Mouse (Mus musculus) kidney, postnatal 4 days (tissue): ENCODE results near the gene Osbpl10.
"Not testable (repeated sequence)": the region's sequence is repeated elsewhere in the genome, so short reads cannot be mapped to it uniquely, and the experiment has no call there.

Source experiments
- DNase-seq, 2 experiments: peaks; one replicate each; pipeline ENCODE4 v3.0.0; 2021; ENCODE audit warnings: mixed read lengths in 2 of 2

The Osbpl10 gene

DNA sequence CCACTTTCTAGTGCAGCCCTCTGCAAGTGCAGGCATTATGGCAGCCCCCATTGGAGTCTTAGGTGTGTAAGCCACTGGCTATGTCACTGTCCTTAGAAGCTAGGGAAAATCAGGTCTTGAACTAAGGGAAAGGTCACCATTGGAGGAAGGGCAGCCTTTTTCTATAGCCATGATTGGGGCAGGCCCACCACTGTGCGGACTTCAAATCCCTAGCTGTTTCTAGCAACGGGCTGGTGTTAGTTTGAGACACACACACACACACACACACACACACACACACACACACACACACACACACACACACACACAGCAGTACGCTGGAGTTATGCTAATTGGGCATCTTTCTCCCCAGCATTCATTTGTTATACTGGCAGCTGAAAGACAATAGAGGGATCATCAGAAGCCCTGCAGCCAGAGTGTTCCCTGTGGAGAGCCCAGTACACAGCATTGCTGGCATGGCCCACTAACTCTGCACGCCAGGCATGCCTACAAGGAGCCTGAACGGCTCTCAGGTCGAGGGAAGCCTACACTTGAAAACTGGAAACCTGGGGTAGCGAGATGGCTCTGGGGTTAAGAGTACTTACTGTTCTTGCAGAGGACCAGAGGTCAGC, 246.5 kb downstream of the Osbpl10 start:
- no peak for DNase-seq

GRCm38 (mm10) chr9:115229145-115229544, 250.8 kb downstream of the Osbpl10 start:
- DNase-seq, result no peak

GRCm38 (mm10) chr9:115229676-115230075, 251.3 kb downstream of the Osbpl10 start:
- no peak for DNase-seq

DNA sequence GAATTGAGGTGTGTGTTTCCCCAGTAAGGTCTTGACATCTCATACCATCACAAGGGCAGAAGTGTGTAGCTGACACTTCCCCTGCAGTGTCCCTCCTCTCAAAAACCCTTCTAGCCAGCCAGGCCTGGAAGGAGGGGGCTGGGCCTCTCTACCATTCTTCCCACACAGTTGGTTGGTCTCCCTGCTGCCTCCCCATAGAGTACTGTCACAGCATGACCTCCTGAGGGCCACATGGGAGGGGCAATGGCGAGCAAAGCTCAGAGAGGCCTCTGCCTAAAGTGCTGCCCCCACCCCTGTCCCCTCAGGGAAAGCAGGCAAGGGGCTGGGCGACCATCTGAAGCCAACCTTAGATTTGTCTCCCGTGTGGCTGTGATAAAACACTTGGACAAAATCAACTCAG, 251.8 kb downstream of the Osbpl10 start:
- DNase-seq, result no peak

DNA sequence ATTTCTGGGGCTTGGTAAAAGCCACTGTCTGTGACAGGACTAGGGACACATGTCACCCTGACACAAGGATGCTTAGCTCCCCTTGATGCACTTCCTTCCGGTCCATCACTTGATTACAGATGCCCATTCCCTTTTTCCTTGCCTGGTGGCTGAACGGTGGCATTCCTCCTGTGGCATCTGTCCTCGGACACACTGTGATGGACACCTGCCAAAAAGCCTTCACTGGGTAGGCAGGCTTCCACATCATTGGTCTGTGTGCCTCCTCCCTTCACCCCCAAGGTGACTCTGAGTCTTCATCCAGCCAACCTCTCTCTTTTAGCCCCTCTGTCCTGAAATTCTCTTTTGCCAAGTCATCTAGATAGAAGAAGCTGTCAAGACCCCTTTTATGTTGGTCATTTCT, 253.1 kb downstream of the Osbpl10 start:
- DNase-seq, result no peak

- DNase-seq, result no peak
Measured at GRCm38 (mm10) chr9:115233721-115234120, 255.4 kb downstream of the Osbpl10 start.

- no peak for DNase-seq
Measured at GRCm38 (mm10) chr9:115234561-115234960, 256.2 kb downstream of the Osbpl10 start.

- peak in 1 of 2 experiments; percentile 40 for DNase-seq
Measured at GRCm38 (mm10) chr9:115236352-115236841, 258.0 kb downstream of the Osbpl10 start.

GRCm38 (mm10) chr9:115237943-115238342, 259.6 kb downstream of the Osbpl10 start:
- DNase-seq, result no peak

DNA sequence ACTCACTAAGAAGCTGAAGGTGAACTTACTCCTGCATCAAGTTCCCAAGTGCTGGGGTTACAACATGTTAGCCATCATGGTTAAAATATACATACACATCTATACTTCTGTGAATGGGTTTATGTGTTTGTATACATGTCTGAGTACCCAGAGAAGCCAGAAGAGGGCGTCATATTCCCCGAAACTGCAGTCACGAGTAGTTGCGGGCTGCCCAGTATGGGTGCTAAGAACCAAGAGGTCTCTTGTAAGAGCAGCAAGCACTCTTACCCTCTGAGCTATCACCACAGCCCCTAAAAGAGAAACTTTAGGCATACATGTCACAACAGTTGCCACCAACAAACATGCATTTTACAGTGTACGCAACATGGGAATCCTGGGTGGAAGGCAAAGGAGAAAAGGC, 261.5 kb downstream of the Osbpl10 start:
- no peak for DNase-seq

DNA sequence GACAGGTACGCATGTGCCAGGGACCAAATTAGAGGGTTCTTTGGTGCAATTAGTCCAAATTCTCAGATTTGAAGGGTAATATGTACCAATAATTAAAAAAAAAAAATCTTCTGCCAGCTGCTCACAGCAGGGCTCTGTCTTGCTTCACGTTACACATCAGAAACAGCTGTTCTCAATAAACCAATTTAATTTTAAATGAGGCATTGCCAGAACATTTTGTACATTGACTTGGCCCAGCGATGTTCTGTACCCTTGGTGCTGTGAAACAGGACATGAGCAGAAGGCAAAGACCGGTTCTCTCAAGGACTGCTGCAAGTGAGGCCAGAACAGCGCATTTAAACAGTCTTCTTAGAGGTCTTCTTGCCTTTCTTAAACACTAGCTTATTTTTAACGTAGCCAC, 265.3 kb downstream of the Osbpl10 start:
- no peak for DNase-seq

DNA sequence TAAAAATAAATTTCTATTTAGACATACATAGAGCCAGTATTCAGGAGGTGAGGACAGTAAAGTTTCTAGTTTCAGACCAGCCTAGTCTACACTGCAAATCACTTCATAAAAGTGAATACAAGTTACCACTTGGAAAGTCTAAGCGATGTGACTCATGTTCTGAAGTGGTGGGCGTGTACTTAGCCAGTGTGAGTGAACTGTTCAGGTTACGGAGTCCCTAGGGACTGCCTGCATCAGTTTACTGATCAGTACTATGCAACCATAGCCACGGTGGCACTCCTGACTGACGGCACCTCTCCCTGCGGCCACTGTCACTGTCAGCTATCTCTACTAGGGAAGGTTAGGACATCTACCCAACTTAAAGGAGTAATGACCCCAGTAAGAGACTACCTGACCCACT, 266.7 kb downstream of the Osbpl10 start:
- DNase-seq, result no peak

- no peak for DNase-seq
Measured at GRCm38 (mm10) chr9:115249145-115249544, 270.8 kb downstream of the Osbpl10 start.

DNA sequence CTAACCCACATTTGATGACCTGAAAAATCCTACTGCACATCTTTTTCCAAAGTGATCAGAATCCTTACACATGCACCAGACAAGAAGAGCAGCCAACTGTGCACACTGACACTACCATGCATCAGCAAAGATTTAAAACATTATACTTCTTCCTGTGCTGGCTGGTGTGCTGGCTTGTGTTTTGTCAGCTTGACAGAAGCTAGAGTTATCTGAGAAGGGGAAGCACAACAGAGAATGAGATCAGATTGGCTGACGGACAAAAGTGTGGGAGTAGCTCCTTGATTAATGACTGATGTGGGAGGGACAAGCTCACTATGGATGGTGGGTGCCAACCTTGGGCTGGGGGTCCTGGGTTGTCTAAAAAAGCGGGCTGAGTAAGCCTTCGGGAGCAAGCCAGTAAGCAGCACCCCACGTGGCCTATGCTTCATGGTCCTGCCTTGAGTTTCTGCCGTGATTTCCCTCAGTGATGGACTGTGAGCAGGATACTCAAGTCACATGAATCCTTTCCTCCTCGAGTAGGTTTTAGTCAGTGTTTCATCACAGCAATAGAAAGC, 279.4 kb downstream of the Osbpl10 start:
- DNase-seq, result peak; percentile 12 to 25

DNA sequence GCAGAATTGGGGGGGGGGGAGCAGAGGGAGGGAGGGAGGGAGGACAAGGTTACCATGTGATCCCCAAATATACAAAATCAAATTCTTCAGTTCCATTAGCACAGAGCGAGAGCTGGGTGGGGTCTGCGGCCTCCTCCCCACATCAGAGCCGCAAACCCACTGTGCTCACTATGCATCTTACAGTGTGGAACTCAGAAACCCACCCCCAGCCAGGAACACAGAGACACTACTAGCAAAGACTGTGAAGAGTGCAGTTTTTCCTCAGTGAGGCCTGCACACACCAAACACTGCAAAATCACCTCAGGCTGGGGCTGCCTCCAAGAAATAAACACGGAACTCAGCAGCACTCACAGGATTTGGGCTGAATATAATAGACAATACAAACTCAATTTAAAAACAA, 281.5 kb downstream of the Osbpl10 start:
- DNase-seq, result no peak

DNA sequence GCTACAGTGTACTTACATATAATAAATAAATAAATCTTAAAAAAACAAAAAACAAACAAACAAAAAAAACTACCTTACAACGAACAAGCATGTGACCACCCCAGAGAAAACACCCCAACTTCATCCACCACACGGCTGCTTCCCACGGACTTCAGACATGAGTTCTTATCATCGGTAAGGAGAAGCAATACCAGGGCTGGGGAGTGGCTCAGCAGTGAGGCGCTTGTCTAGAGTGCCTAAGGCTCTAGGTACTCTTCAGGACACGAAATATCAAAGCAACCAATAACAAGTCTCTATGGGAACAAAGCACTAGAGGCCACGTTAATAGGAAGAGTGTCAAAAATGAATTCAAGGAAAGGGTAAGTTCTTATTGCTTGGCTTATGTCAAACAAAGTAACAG, 282.1 kb downstream of the Osbpl10 start:
- no peak for DNase-seq

DNA sequence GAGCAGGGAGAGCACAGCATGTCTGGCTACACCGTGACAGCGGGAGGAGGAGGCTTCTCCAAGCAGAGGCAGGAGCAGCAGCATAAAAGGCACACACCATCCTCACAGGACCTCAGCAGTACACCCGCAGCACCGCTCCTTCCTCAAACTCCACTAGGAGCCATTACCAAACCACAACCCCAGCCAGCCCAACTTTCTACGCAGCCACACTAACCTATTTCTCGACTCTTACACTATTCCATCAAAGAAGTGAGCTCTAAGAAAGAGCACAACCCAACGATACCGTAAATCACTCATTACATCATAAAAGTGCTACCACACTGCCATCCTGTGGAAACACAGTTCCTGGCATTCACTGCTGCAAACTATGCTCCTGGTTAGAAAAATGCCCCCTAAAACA, 283.1 kb downstream of the Osbpl10 start:
- DNase-seq, result peak; percentile 17 to 40

DNA sequence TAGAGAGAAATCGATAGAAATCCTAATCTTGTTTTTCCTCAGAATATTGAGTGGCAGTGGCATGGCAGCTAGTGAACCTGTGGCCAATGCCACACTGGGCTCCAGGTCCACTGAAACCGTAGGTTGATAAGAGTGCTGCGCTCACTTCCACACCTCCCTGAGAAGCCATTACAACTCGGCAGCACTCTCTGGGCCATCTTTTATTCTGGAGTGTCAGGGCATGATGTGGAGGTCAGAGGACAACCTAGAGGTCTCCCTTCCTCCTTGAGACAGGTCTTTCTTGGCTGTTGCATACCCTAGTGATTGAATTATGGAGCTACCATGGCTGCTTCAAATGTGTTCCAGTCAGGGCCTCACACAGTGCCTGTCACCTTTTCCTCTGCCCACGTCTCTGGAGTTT, 283.5 kb downstream of the Osbpl10 start:
- no peak for DNase-seq

GRCm38 (mm10) chr9:115271556-115271955, 293.2 kb downstream of the Osbpl10 start:
- no peak for DNase-seq

DNA sequence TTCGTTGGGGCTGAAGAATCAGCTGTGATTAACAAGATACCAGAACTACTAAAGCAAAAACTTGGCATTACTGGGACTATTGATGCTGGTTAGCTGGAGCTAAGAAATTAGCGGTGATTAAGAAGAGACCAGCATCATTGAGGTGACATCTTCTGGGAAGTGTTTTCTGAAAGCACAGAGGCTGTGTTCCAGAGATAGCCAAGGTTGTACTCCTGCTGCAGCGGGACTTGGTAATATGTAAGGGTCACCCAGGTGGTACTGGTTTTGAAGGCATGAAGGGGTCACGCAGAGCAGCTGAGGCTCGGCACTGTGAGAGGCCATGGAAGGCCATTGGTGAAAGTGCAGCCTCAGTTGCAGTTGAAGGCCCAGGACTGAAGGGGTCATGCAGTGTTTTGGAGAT, 294.1 kb downstream of the Osbpl10 start:
- not testable (repeated sequence) for DNase-seq

GRCm38 (mm10) chr9:115273095-115273649, 294.8 kb downstream of the Osbpl10 start:
- DNase-seq, result no peak

DNA sequence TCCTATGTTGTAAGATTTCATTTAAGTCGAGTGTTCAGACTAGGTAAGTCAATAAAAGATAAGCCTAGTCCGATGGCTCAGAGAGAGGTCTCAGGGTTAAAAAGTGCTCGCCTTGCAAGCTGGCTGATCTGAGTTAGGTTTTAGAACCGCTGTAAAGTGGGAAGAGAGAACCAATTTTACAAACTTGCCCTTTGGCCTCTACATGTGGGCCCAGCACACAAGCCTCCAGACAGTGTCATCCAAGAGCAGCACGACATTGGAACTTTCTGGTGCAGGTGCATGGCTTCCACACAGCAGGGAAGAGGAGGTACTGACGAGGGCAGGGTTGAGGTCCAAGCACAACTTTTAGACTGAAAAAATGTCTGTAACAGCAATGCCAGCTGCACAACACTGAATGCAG, 296.4 kb downstream of the Osbpl10 start:
- no peak for DNase-seq

GRCm38 (mm10) chr9:115278641-115279040, 300.3 kb downstream of the Osbpl10 start:
- no peak for DNase-seq
